In the genomic region with DNA sequence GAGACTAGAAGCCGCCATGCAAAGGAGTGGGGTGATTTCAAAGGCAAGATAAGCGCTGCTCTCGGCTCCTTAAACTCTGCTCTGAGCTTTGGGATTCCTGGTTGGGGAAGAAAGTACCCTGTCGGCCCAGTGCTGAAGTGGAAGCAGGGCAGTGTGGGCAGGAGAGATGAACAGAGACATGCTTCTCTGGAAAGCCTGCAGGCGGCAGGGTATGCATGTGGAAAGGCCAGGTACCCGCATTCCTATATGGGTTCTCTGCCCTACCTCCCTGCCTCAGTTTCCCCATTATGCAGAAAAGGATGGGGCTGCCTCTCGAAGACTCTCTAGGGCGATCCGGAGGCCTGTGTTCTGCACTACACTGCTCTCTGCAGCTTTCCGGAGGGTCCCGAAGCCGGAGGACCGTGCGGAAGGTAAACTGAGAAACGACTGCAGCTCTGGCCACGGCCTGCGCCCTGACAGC, we compare ENCODE assay signal across 8 mouse cellular contexts. TPM values are rescaled to one million over a fixed set of nuclear protein-coding genes. Genes with fewer than 3 reads are reported as not detected.
DNase-seq lines count a peak whose midpoint lies in the region; ATAC-seq and TF ChIP-seq lines count a peak whose summit lies in the region.

No protein-coding gene starts in this region.

- peak; percentile 33; the same call in 1 of the 2 replicates for TF ChIP-seq CTCF in bone marrow macrophage, adult 2 months (IDR thresholded peaks at IDR 0.05; ENCODE audit: low read depth, low read length)
- TF ChIP-seq CTCF in liver, adult 2 months (IDR thresholded peaks at IDR 0.05; ENCODE audit: low read depth, low read length): peak; percentile 65

- peaks cover 47% of the 10 kb centered on the region for H3K4me1 ChIP-seq in bone marrow macrophage, adult 2 months (ENCODE audit: control insufficient read depth, insufficient read depth, low read length)
- H3K4me1 ChIP-seq in heart, embryonic 15.5 days (replicated peaks): peaks cover 20% of the 10 kb centered on the region
- H3K4me1 ChIP-seq in liver, adult 2 months (ENCODE audit: control insufficient read depth, insufficient read depth, low read length): peaks cover 25% of the 10 kb centered on the region
- peaks cover 13% of the 10 kb centered on the region for H3K4me1 ChIP-seq in neural tube, embryonic 12.5 days

- peak overlapping the region; percentile 41 for H3K27ac ChIP-seq in bone marrow macrophage, adult 2 months (ENCODE audit: insufficient read depth, low read depth, low read length)
- H3K27ac ChIP-seq in heart, embryonic 15.5 days: peak overlapping the region; percentile 79
- peak overlapping the region; percentile 48 for H3K27ac ChIP-seq in liver, adult 2 months (replicated peaks; ENCODE audit: insufficient read depth, low read depth, low read length)
- H3K27ac ChIP-seq in neural tube, embryonic 12.5 days: no peak overlapping the region

- H3K36me3 ChIP-seq in heart, embryonic 15.5 days: no peaks in the 10 kb centered on the region
- H3K36me3 ChIP-seq in liver, adult 2 months (ENCODE audit: control insufficient read depth, insufficient read depth, low read length): no peaks in the 10 kb centered on the region
- no peaks in the 10 kb centered on the region for H3K36me3 ChIP-seq in neural tube, embryonic 12.5 days

- peak; percentile 30 for ATAC-seq in heart, embryonic 15.5 days (replicated peaks; ENCODE audit: insufficient number of reproducible peaks, insufficient read depth, low FRiP score, low read depth)
- ATAC-seq in neural tube, embryonic 12.5 days (ENCODE audit: low FRiP score, low read depth): peak; percentile 76
- ATAC-seq in monocyte, adult 5-6 weeks (replicated peaks; ENCODE audit: insufficient number of reproducible peaks, low FRiP score, low TSS enrichment, poor library complexity, severe bottlenecking): no peak

- peak overlapping the region; percentile 83 for H3K4me3 ChIP-seq in bone marrow macrophage, adult 2 months (ENCODE audit: insufficient read depth, low read length)
- H3K4me3 ChIP-seq in heart, embryonic 15.5 days: peak overlapping the region; percentile 64
- H3K4me3 ChIP-seq in liver, adult 2 months (ENCODE audit: insufficient read depth, low read depth, low read length): peak overlapping the region; percentile 81
- peak overlapping the region; percentile 67 for H3K4me3 ChIP-seq in neural tube, embryonic 12.5 days

- H3K79me2 ChIP-seq in liver, adult 2 months (ENCODE audit: control insufficient read depth, insufficient read depth, low read length): peaks cover 19% of the 10 kb centered on the region; the same call in 1 of the 2 replicates

- no peak for TF ChIP-seq POLR2A in bone marrow macrophage, adult 2 months (IDR thresholded peaks at IDR 0.05; ENCODE audit: borderline replicate concordance, low read depth, low read length)
- TF ChIP-seq POLR2A in liver, adult 2 months (IDR thresholded peaks at IDR 0.05; ENCODE audit: extremely low read depth, insufficient read depth, low read length): no peak

- WGBS in heart, embryonic 15.5 days: 1% methylated on average over 17 of the region's 17 CpGs
- WGBS in liver, adult 2 months: under 1% methylated on average over 17 of the region's 17 CpGs
- WGBS in neural tube, embryonic 12.5 days: 3% methylated on average over 17 of the region's 17 CpGs

- no peaks in the 10 kb centered on the region for H3K9me3 ChIP-seq in heart, embryonic 15.5 days (replicated peaks)
- no peaks in the 10 kb centered on the region for H3K9me3 ChIP-seq in neural tube, embryonic 12.5 days

- H3K9ac ChIP-seq in heart, embryonic 15.5 days: peak overlapping the region; percentile 65
- peak overlapping the region; percentile 85 for H3K9ac ChIP-seq in liver, adult 2 months (ENCODE audit: low read depth, low read length)
- H3K9ac ChIP-seq in neural tube, embryonic 12.5 days: peak overlapping the region; percentile 61

- no peaks in the 10 kb centered on the region for H3K27me3 ChIP-seq in heart, embryonic 15.5 days
- H3K27me3 ChIP-seq in liver, adult 2 months (ENCODE audit: control insufficient read depth, insufficient read depth, low read length): no peaks in the 10 kb centered on the region
- no peaks in the 10 kb centered on the region for H3K27me3 ChIP-seq in neural tube, embryonic 12.5 days (replicated peaks)

- peak; percentile 69 for DNase-seq in cerebellum, adult 9-10 months
- DNase-seq in cerebellum, adult 9-11 months: no peak
- peak; percentile 68 for DNase-seq in 3T3-L1 (ENCODE audit: low read depth, low spot score)
- DNase-seq in liver, adult 2 months (ENCODE audit: extremely low read depth, low read depth, low spot score): peak; percentile 47

- peak overlapping the region; percentile 79 for H3K4me2 ChIP-seq in heart, embryonic 15.5 days
- peak overlapping the region; percentile 73 for H3K4me2 ChIP-seq in neural tube, embryonic 12.5 days (replicated peaks)

RNA-seq across cellular contexts. Expression of a gene that starts 0.5 kb away (rescaled TPM):
- polyA plus RNA-seq in bone marrow macrophage, adult 2 months (2012; ENCODE audit: insufficient read depth, insufficient read length, missing spikeins): 363 and 383 TPM in 2 replicates
- 252 and 260 TPM in 2 replicates for polyA plus RNA-seq in heart, embryonic 15.5 days (2015; fragmentation: Nextera tagmentation; extraction: Ambion mirVana)
- 220 and 227 TPM in 2 replicates for total RNA-seq in liver, adult 2 months (2014; rRNA removed)
- polyA plus RNA-seq in liver, adult 2 months (2012; rRNA removed): 358 and 464 TPM in 2 replicates
- 275 and 300 TPM in 2 replicates for polyA plus RNA-seq in neural tube, embryonic 12.5 days (2016; fragmentation: Nextera tagmentation; extraction: Ambion mirVana)
- total RNA-seq in monocyte, adult 5-6 weeks (2017): 91.4 to 104 TPM (median 99.3 TPM) in 3 replicates

RNA-seq across cellular contexts. Expression of a gene that starts 8.9 kb away (rescaled TPM):
- 29.4 and 32.0 TPM in 2 replicates for polyA plus RNA-seq in bone marrow macrophage, adult 2 months (2012; ENCODE audit: insufficient read depth, insufficient read length, missing spikeins)
- 94.4 and 105 TPM in 2 replicates for polyA plus RNA-seq in heart, embryonic 15.5 days (2015; fragmentation: Nextera tagmentation; extraction: Ambion mirVana)
- 15.7 and 19.5 TPM in 2 replicates for total RNA-seq in liver, adult 2 months (2014; rRNA removed)
- 13.6 and 14.0 TPM in 2 replicates for polyA plus RNA-seq in liver, adult 2 months (2012; rRNA removed)
- polyA plus RNA-seq in neural tube, embryonic 12.5 days (2016; fragmentation: Nextera tagmentation; extraction: Ambion mirVana): 178 and 185 TPM in 2 replicates
- 54.8 to 59.5 TPM (median 56.4 TPM) in 3 replicates for total RNA-seq in monocyte, adult 5-6 weeks (2017)

RNA-seq across cellular contexts. Expression of a gene that starts 37.6 kb away (rescaled TPM):
- polyA plus RNA-seq in bone marrow macrophage, adult 2 months (2012; ENCODE audit: insufficient read depth, insufficient read length, missing spikeins): 18.5 and 22.0 TPM in 2 replicates
- polyA plus RNA-seq in heart, embryonic 15.5 days (2015; fragmentation: Nextera tagmentation; extraction: Ambion mirVana): 1,914 and 2,149 TPM in 2 replicates
- total RNA-seq in liver, adult 2 months (2014; rRNA removed): 28.0 and 41.7 TPM in 2 replicates
- polyA plus RNA-seq in liver, adult 2 months (2012; rRNA removed): 110 and 128 TPM in 2 replicates
- 545 and 567 TPM in 2 replicates for polyA plus RNA-seq in neural tube, embryonic 12.5 days (2016; fragmentation: Nextera tagmentation; extraction: Ambion mirVana)
- total RNA-seq in monocyte, adult 5-6 weeks (2017): not detected in 3 replicates
